Mouse (Mus musculus) R1 (cell line): ENCODE measurements around the gene 0610037L13Rik.
A peak's percentile ranks its signal among the peaks of the same experiment; 100 is the strongest.

ENCODE experiments used
- DNase-seq: peaks from one replicate; pipeline ENCODE4 v3.0.0-alpha.2; 2018; ENCODE audit warnings: low read depth, low spot score

0610037L13Rik gene

DNA sequence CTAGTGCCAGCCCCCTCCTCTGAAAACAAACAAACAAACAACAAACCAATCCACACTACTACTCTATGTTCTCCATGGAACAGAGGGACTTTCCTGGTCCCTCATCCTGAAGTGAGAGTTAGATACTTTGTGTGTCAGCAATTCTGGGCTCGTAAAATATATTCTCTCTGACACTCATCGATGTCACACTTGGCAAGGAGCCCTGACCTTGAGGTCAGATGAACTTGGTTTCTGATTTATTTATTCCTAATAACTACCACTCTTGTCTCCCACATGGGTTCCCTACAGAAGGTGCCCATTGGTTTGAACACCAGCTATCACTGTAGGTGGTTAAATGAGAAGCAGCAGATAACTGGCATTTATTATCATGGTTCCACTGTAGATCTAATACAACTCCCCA is 30.7 kb downstream of the 0610037L13Rik start:
- DNase-seq: no peak

DNA sequence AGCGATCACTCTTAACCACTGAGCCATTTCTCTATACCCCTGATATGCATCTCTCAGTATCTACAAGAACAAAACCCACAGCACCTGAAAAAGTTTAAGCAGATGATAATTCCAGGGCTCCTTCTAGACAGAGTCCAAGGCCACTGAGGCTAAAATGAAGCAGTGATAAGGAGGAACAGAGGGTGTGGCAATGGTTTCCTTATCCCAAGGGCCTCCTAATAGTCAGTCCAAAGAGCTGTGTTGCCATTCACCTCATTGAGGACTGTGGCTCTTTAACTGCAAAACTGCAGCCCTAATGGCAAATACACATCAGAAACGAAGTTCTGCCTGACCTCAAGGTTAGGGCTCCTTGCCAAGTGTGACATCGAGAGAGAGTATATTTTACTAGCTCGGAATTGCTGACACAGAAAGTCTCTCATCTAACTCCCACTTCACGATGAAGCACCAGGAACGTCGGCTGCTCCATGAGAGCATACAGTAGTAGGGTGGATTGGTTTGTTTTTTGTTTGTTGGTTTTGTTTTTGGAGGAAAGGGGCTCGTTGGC is 31.6 kb downstream of the 0610037L13Rik start:
- DNase-seq: no peak

DNA sequence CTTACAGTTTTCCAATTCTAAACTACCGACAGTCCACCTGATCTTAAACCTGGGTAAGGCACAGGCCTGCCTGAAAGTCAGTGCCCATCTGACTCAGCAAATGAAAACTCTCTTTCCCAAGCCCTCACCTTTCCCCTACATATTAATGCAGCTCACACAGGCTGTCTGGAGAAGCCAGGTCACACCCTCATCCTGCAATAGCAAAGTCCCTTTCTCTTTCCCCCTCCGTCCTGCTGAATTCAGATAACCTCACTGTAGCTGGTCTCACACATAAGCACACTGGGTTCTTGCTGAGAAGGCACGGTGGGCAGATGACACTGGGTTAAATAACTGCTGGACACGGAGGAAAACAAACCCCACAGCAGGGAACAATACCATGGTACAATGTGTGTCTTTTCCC is 32.3 kb downstream of the 0610037L13Rik start:
- no peak for DNase-seq

DNA sequence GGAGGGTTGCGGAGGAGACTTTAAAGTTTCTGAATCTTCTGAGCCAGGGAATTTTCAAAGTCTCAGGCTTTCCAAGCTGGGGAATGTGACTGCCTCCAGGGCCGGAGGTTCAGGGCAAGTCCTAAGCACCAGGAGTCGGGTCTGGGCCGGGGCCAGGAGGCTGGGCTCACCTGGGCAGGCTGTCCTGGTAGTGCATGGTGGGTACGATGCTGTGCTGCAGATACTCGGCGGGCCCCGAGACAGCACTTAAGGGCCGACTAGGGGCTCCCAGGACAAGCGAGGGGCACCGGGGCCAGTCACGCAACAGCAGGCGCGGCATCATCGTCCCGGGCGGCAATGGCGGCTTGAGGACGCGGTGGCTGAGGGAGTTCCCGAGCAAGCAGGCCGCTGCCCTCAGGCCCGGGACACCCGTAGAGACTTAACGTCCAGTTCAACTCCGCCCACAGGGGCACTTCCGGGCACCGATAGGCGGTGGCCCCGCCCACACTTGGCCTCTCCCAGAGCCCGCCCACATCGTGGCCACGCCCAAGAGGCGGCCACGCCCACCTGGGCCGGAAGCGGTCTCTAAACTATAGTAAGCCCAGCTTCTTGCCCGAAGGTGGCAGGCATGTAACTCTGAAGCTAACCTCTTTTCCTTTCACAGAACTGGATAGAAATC is 33.7 kb downstream of the 0610037L13Rik start, which contains the start of gene Cpt2:
Gene Cpt2 (minus strand): TSS at position 466 of the 658 bp plus-strand sequence.
- DNase-seq: peak; percentile 89

DNA sequence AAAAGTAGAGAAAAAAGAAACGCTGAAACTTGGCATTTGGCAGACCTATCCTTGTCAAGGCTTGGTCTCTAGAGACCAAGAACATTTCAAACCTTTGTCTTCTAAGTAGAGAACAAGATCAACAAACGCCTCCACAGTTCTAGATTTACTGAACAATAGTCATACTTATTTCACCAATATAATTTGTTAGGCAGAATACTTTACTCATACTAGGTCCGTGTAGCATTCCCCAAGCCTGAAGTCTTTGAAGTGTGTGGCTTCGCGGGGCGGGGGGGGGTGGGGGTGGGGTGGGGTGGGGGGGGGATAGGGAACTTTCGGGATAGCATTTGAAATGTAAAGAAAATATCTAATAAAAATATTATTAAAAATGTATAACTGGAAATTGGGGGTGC is 34.2 kb downstream of the 0610037L13Rik start:
- DNase-seq: no peak

GRCm38 (mm10) chr4:107928269-107928668 is 38.7 kb downstream of the 0610037L13Rik start:
- no peak for DNase-seq

GRCm38 (mm10) chr4:107928726-107929125 is 39.1 kb downstream of the 0610037L13Rik start:
- no peak for DNase-seq

- no peak for DNase-seq
Measured at GRCm38 (mm10) chr4:107931453-107931852, 41.8 kb downstream of the 0610037L13Rik start.

DNA sequence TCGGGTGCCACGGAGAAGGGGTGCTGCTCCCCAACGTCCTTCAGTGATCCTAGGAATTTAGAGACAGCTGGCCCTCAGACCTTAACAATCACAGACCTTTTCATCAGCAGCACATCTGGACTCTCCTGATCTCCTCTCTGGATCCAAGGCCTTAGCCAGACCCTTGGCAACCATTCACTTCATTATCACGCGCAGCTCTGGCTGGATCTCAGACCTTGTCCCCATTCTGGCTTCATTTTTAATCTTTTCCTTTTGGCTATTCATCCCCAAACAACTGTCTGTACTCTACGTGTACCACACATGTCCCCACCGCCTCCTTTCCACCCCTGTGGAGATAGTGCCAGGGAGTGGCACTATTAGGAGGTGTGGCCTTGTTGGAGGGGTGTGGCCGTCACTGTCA is 43.6 kb downstream of the 0610037L13Rik start:
- DNase-seq: no peak

DNA sequence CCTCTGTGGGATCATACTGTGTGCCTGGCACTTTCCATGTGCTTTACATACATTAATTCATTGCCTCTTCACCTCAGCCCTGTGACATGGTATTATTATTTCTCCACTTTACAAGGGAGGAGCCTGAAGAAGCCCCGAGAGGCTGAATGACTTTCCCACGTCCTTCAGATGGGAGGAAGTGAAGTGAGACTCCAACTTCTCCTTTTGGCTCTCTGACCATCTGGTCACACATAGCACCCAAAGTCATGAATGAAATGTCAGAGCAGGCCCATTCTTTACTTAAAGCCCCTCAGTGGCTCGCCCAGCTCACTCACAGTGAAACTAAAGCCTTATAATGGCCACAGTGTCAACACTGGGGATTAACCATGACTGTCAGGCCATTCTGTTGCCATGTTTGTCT is 45.6 kb downstream of the 0610037L13Rik start:
- no peak for DNase-seq

DNA sequence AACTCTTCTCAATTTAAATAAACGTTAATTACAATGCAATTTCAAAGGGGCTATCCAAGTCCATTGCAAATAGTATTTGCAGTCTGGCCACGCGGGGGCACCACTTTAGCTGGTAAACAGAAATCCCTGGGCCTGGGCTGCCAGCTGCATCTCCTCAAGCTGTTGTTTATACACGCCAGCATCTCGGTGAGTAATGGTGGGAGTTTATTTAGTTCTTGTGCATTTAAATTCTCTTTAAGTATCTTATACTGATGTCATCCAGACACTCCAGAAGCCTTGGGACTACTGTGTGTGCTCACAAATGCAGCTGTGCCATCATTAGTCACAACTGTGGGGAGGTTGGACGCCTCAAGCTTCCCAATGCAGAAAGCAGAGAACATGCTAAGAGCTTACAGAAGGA is 47.7 kb downstream of the 0610037L13Rik start:
- DNase-seq: peak; percentile 42

- DNase-seq: no peak
Measured at GRCm38 (mm10) chr4:107938124-107938523, 48.5 kb downstream of the 0610037L13Rik start.

GRCm38 (mm10) chr4:107942741-107943140 is 53.1 kb downstream of the 0610037L13Rik start:
- no peak for DNase-seq

DNA sequence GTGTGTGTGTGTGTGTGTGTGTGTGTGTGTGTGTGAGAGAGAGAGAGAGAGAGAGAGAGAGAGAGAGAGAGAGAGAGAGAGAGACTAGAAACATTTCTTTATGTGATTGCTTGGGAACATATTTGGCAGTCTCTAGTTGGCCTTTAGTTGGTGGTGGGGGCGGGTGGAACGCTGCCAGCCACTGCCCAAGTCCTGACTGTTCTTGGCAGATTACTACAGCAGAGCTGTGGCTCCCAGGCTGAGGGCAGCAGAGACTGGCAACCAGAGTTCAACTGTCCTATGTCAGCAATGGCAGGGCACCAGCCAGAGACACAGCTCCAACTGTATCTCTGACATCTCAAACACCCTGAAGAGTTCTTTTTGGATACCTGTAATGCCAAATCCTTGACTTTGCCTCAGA is 54.5 kb downstream of the 0610037L13Rik start:
- DNase-seq: no peak
